In genomic region chr1:169812512-169813101, GRCm38 (mm10) we compare ENCODE assay signal across 28 mouse cellular contexts.
DNase-seq lines count a peak whose midpoint lies in the region; ATAC-seq lines count a peak whose summit lies in the region.
"Had no signal": no experiment of that assay in that cellular context is flagged by ENCODE, and none has a peak within 500 bp of the region (broad histone marks: within the 10 kb centered on the region; RNA-seq: fewer than 3 reads in every experiment).

No protein-coding gene starts in this region.

- no peak overlapping the region for H3K4me2 ChIP-seq in forebrain, embryonic 12.5 days
- no peak overlapping the region for H3K4me2 ChIP-seq in forebrain, embryonic 14.5 days (ENCODE audit: low read length)
- H3K4me2 ChIP-seq in neural tube, embryonic 11.5 days (ENCODE audit: low read depth) = no peak overlapping the region
- no peak overlapping the region for H3K4me2 ChIP-seq in neural tube, embryonic 12.5 days (replicated peaks)
- H3K4me2 ChIP-seq: heart, embryonic 11.5 days; limb, embryonic 13.5 days; liver, embryonic 11.5 days; lung, embryonic 15.5 days had no signal

- no peaks in the 10 kb centered on the region for H3K27me3 ChIP-seq in forebrain, embryonic 12.5 days
- no peaks in the 10 kb centered on the region for H3K27me3 ChIP-seq in forebrain, embryonic 14.5 days (replicated peaks; ENCODE audit: control insufficient read depth, insufficient read depth, low read length)
- H3K27me3 ChIP-seq in neural tube, embryonic 11.5 days (ENCODE audit: control insufficient read depth, insufficient read depth, low read length) = no peaks in the 10 kb centered on the region
- no peaks in the 10 kb centered on the region for H3K27me3 ChIP-seq in neural tube, embryonic 12.5 days (replicated peaks)
- H3K27me3 ChIP-seq: limb, embryonic 13.5 days; lung, embryonic 15.5 days had no signal

- no peaks in the 10 kb centered on the region for H3K36me3 ChIP-seq in forebrain, embryonic 12.5 days (replicated peaks)
- H3K36me3 ChIP-seq in forebrain, embryonic 14.5 days (ENCODE audit: control insufficient read depth, insufficient read depth, low read length) = no peaks in the 10 kb centered on the region
- H3K36me3 ChIP-seq in neural tube, embryonic 11.5 days (ENCODE audit: control insufficient read depth, insufficient read depth, low read length) = no peaks in the 10 kb centered on the region
- H3K36me3 ChIP-seq in neural tube, embryonic 12.5 days = no peaks in the 10 kb centered on the region
- H3K36me3 ChIP-seq: limb, embryonic 13.5 days; lung, embryonic 15.5 days had no signal

- H3K9me3 ChIP-seq in forebrain, embryonic 12.5 days = no peaks in the 10 kb centered on the region
- no peaks in the 10 kb centered on the region for H3K9me3 ChIP-seq in forebrain, embryonic 14.5 days (replicated peaks; ENCODE audit: control insufficient read depth, low read length)
- H3K9me3 ChIP-seq in neural tube, embryonic 11.5 days (ENCODE audit: control insufficient read depth, low read length) = no peaks in the 10 kb centered on the region
- H3K9me3 ChIP-seq in neural tube, embryonic 12.5 days = no peaks in the 10 kb centered on the region
- H3K9me3 ChIP-seq: limb, embryonic 13.5 days; lung, embryonic 15.5 days had no signal

- H3K4me3 ChIP-seq in forebrain, embryonic 12.5 days (replicated peaks) = no peak overlapping the region
- H3K4me3 ChIP-seq in forebrain, embryonic 14.5 days (ENCODE audit: low read depth, low read length) = no peak overlapping the region
- no peak overlapping the region for H3K4me3 ChIP-seq in neural tube, embryonic 11.5 days (ENCODE audit: low read depth, low read length)
- no peak overlapping the region for H3K4me3 ChIP-seq in neural tube, embryonic 12.5 days
- H3K4me3 ChIP-seq: gastrocnemius, adult 2 months; limb, embryonic 13.5 days; lung, embryonic 15.5 days had no signal

- ATAC-seq in forebrain, embryonic 12.5 days (ENCODE audit: low FRiP score) = peak; percentile 64; the same call in 1 of the 2 replicates
- no peak for ATAC-seq in forebrain, embryonic 14.5 days
- no peak for ATAC-seq in neural tube, embryonic 11.5 days (ENCODE audit: insufficient read depth, low FRiP score, low TSS enrichment)
- 0 out of 2 replicates have a peak, but pooled peaks have one; percentile 25 for ATAC-seq in neural tube, embryonic 12.5 days (ENCODE audit: low FRiP score, low read depth)
- no peak for ATAC-seq in megakaryocyte-erythroid progenitor cell, adult 5-6 weeks (replicated peaks; ENCODE audit: low FRiP score, low TSS enrichment, poor library complexity, severe bottlenecking)
- ATAC-seq: activated CD4-positive, CD25-positive, alpha-beta regulatory T cell, adult 4 months; forebrain, embryonic 16.5 days; inflammation-experienced regulatory T-cells, adult 6 months had no signal

- H3K27ac ChIP-seq in forebrain, embryonic 12.5 days = no peak overlapping the region
- no peak overlapping the region for H3K27ac ChIP-seq in forebrain, embryonic 14.5 days (ENCODE audit: low read depth, low read length)
- no peak overlapping the region for H3K27ac ChIP-seq in neural tube, embryonic 11.5 days (ENCODE audit: low read depth, low read length)
- H3K27ac ChIP-seq in neural tube, embryonic 12.5 days = no peak overlapping the region
- H3K27ac ChIP-seq: gastrocnemius, adult 2 months; limb, embryonic 13.5 days; lung, embryonic 15.5 days had no signal

- WGBS in forebrain, embryonic 12.5 days = 47% methylated on average over 9 of the region's 9 CpGs
- WGBS in forebrain, embryonic 14.5 days = 44% methylated on average over 9 of the region's 9 CpGs
- 80% methylated on average over 9 of the region's 9 CpGs for WGBS in neural tube, embryonic 11.5 days
- 74% methylated on average over 9 of the region's 9 CpGs for WGBS in neural tube, embryonic 12.5 days

- no peak overlapping the region for H3K9ac ChIP-seq in forebrain, embryonic 12.5 days
- no peak overlapping the region for H3K9ac ChIP-seq in forebrain, embryonic 14.5 days (ENCODE audit: low read length)
- H3K9ac ChIP-seq in neural tube, embryonic 11.5 days (ENCODE audit: low read length) = no peak overlapping the region
- H3K9ac ChIP-seq in neural tube, embryonic 12.5 days = no peak overlapping the region
- H3K9ac ChIP-seq: limb, embryonic 13.5 days; lung, embryonic 15.5 days had no signal

- 0 out of 2 replicates have a peak, but pooled peaks cover 5% of the 10 kb centered on the region for H3K4me1 ChIP-seq in forebrain, embryonic 12.5 days
- H3K4me1 ChIP-seq in forebrain, embryonic 14.5 days (ENCODE audit: control insufficient read depth, insufficient read depth, low read length) = no peaks in the 10 kb centered on the region
- H3K4me1 ChIP-seq in neural tube, embryonic 11.5 days (ENCODE audit: control insufficient read depth, insufficient read depth, low read length) = no peaks in the 10 kb centered on the region
- H3K4me1 ChIP-seq in neural tube, embryonic 12.5 days = no peaks in the 10 kb centered on the region
- H3K4me1 ChIP-seq: limb, embryonic 13.5 days; lung, embryonic 15.5 days had no signal

- no peak for DNase-seq in forebrain, embryonic 14.5 days (ENCODE audit: low spot score)
- peak; percentile 12 for DNase-seq in neural tube, embryonic 11.5 days (ENCODE audit: low spot score)
- no peak for DNase-seq in neural tube, embryonic 10.5 days (ENCODE audit: extremely low spot score, low spot score)
- DNase-seq in cerebellum, adult 18-20 months = no peak
- no peak for DNase-seq in right cerebral cortex, postnatal 10 days (ENCODE audit: low spot score in 2 of 2)
- DNase-seq: adrenal gland, adult 2 months; adrenal gland, postnatal 36 days; cerebellum, adult 9-10 months; cerebellum, postnatal 36 days; gastrocnemius, adult 2 months; gastrocnemius, postnatal 36 days; heart, adult 18-20 months; heart, postnatal 36 days; kidney, adult 11 months; kidney, postnatal 14 days; retina, postnatal 1 day; right cerebral cortex, postnatal 25 days; thymus, postnatal 14 days had no signal

Comparison
In these comparisons a context has a peak if more than half of its experiments do, and no peak if none do; other contexts are left out.
1. ATAC-seq: peak in forebrain, embryonic 12.5 days (single experiment) and neural tube, embryonic 12.5 days (single experiment); none in forebrain, embryonic 14.5 days (single experiment), neural tube, embryonic 11.5 days (single experiment) and megakaryocyte-erythroid progenitor cell, adult 5-6 weeks (single experiment).